Mouse (Mus musculus) heart, postnatal 0 days (tissue): ENCODE results near the gene Nipal4.

Experiments
- CTCF ChIP-seq: IDR thresholded peaks from 2 replicates; pipeline ENCODE4 v1.5.1; 2016; ENCODE audit warnings: antibody characterized with exemption, control low read depth, low read depth
- EP300 ChIP-seq: IDR thresholded peaks from 2 replicates; pipeline ENCODE4 v1.6.1; 2016; ENCODE audit warnings: antibody characterized with exemption, low read depth

GRCm38 (mm10) chr11:46114221-46114620, 52.1 kb downstream of the Nipal4 start:
- TF ChIP-seq CTCF (no peak), EP300 (no peak)
